Mouse (Mus musculus) cerebellum, postnatal 10 days (tissue): ENCODE measurements around the gene Pnmal1.

Source experiments
- DNase-seq, 2 experiments: peaks; one replicate each; pipeline ENCODE4 v3.0.0; 2021; ENCODE audit warnings: mixed read lengths in 2 of 2

Gene Pnmal1

DNA sequence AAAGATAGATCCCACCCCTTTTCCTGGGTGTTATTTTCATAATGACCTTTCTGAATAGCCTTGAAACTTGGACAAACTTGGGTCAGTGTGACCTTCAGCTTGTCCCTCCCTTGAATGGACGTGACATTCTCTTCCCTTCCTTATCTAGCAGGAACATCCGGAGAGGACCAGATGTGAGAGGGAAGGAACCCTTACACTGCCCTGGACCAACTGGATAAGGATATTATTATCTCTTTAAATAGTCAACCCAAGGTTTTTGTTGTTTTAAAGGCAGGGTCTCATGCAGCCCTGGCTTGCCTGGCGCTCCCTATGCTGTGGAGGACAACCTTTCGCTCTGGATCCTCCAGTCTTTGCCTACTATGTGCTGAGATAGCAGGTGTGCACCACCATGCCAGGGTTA, 39.8 kb downstream of the Pnmal1 start:
- DNase-seq = no peak

DNA sequence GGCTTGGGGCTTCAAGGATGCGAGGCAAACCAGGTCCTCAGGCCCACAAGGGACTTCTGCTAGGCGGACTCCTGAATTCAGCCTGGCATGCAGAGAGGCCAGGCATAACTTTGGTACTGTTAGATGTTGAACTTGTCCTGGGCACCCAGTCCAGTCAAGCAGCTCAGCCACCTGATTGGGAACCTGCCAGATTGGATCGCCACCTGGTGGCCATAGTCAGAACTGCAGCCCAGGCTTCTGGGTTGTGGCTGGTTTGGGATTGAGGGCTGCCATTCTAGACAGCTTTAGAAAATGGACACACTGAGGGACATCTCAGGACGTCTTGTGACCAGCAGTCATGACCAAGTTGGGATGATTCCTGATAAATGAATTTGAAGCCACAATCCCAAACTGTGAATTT, 40.2 kb downstream of the Pnmal1 start:
- peak; percentile 94 to 96 for DNase-seq

DNA sequence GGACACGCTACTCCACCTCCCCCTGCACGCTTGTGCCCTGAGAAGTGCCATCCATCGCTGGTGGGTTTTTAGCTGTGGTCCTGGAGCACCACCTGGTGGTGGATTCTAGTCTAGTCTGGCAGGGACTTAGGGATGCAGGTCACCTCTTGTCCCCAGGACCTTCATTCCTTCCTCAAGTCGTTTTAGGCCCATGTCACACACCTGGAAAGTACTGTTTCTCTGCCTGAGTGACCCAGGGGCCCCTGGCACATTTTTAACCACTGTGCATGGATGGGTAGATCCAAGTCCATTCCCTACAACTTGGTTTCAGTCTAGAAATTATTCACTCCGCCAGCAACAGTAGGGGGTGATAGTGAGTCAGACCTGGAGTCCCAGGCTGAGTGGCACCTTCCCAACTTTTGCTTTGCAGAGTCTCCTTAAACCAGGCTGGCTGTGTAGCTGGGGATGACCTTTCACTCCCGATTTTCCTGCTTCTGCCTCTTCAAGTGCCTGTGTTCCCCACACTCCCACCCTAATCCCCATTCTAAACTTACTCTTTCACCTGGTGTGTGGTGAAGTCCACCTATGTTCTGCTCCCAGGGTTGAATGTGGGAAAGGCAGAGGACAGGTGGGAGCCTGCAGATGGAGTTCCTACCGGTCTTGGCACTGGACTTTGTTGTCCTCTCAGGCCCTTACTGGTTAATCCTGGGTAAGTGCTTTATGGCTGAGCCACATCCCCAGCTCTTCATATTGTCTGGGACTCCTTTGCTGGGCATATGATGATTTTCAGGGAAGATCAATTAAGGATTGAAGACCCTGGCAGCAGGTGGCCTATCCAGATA, 43.1 kb downstream of the Pnmal1 start:
- DNase-seq = peak; percentile 95 to 97

DNA sequence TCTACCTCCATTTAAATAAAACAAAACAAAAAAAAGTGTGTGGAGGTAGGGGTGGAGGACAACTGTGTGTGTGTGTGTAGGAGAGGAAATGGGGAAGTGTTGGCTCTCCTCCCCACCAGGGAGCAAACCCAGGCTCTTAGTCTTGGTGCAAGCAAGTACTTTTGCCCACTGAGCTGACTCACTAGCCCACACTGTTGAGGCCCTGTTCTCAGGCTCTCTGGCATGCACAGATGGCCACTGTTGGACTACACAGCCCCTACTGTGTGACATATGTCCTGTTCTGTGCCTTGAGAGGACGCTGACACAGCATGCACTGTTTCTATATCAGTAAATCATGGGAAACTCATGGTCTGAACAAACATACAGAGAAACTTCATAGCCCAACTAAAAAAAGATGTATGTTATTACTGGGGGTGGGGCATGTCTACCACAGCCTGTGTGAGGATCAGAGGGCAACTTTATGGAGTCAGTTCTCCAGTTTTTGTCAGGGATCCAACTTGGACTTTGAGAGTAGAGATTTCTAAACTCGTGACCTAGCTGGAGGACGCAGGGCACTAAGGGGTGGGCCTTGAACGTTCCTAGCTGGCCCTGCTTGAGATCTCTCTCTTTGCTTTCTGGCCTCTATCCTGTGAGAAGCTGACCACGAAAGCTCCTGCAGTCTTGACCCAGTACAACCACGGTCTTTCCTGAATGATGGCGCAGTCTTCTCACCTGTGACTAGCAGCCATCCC, 43.9 kb downstream of the Pnmal1 start:
- DNase-seq = peak; percentile 65 to 80

DNA sequence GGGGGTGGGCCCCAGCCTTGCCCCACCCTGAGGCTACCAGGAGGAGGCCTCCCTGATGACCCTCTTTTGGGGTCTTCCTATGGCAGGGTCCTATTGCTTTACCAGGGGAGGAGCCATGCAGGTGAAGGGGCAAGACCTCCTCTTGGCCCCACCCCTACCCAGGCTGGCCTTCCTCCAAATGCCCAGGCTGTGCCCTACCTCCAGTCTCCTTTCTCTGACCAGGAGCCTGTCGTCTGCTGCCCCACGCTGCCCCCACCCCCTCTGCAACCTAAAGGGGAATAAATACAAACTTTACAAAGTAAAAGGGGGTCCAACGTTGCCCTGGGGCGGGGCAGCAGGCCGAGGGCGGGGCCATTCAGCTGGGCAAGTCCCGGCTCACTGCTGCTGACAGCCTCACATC, 45.2 kb downstream of the Pnmal1 start:
- peak; percentile 55 to 60 for DNase-seq

DNA sequence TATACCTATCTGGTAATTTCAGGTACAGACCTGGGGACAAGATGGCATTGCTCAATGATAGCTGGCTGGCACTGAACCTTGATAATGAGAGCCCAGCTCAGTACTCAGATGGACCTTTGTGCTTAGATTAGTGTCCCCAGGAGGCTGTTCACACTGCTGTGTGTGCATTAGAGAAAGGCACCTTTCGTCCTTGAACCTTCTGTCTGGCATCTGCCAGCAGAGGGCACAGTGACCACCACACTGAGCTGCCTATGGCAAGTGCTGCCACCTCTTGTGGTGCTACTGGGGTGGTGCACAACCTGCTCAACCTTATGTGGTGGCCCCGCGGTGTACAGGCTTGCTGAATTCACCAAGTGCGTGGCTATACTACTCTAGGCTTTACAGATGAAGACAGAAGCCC, 47.8 kb downstream of the Pnmal1 start:
- DNase-seq = peak; percentile 67 to 72

DNA sequence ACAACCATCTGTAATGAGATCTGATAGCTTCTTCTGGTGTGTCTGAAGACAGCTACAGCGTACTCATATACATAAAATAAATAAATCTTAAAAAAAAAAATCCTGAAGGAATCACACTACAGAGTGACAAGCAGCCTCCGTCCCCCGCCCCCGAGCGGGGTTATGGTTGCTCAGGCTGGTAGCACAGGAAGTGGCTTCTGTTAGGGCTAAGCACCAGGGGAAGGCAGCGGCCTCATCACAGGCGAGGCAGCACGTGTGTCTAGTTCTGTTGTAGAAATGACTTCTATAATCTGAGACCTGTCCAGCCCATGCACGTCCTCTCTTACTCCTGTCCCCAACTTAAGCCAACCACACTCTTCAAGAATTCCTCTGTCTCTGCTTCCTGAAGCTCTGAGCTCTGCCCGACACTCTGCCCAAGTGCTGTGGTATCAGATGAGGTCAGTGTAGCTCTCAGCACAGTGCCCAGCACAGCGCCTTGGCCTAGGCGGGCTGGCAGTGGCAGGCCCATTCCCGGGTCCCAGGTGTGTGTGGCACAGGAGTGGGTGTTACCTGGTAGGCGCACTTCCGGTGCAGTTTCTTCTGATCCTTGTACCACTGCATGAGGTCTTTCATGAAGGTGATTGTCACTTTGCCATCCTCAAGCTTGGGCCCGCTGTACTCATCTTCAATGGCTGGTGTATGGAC, 50.0 kb downstream of the Pnmal1 start:
- DNase-seq = no peak

DNA sequence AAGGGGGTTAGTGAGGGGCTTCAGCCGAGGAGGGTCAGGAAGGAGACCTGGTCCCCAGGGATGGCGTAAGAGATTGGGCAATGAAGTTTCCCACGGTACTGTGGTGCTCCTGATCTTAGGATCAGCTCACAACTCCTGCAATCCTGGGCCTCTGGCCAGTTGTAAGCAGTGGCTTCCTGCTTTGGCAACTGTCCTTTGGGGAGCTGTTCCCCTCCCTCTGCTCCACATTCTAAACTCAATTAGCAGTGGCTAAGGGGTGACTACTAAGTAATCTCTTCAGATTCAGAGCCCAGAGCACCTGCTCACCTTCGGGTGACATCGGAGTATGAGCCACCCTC, 50.5 kb downstream of the Pnmal1 start:
- DNase-seq = no peak

DNA sequence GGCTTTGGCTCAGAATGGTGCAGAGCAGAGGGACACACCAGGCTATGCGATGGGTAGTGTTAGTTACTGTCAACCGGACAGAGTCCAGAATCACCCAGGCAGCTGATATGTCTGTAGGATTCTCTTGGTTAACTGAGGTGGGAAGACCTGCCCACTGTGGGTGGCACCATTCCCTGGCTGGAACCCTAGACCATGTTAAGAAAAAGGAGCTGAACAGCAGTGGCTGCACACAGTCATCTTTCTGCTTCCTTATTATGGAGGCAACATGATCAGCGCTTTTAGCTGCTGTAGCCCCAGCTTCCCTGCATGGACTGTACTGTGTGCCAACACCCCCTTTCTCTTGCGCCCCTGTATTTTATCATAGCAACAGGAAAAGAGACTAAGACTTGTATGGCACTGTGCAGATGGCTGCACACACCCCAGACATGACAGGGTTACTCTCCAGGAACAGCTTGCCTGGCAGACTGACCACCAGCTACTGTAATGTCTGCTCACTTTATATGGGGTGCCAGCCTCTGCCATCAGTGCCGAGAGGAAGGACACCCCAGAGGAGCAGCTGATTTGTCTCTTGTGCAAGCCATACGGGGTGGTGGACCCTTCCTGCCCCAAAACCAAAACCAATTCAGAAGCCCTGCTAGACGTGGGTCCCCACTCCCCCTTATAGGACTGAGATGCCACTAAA, 52.6 kb downstream of the Pnmal1 start:
- peak; percentile 80 for DNase-seq
